Mouse (Mus musculus) heart, embryonic 12.5 days (tissue): ENCODE measurements around the gene Rab20. TPM values are rescaled to one million over a fixed set of nuclear protein-coding genes. Genes with fewer than 3 reads are reported as not detected.
"Not testable (repeated sequence)": the region's sequence is repeated elsewhere in the genome, so short reads cannot be mapped to it uniquely, and the experiment has no call there.

Source experiments
- ATAC-seq: fragments of 200-750 bp; cut with Nextera tagmentation; 2 replicates; pipeline ENCODE4 v1.8.0; 2017; ENCODE audit warnings: moderate TSS enrichment, moderate library complexity; ENCODE audit not compliant: insufficient number of reproducible peaks, low FRiP score
- H3K27ac ChIP-seq: fragments of 300-500 bp; sonication (generic); 2 replicates; pipeline ENCODE4 v1.5.1; 2016; ENCODE audit warnings: mild to moderate bottlenecking, moderate library complexity; ENCODE audit not compliant: poor library complexity, severe bottlenecking
- H3K27me3 ChIP-seq: fragments of 300-500 bp; sonication (generic); replicated peaks from 2 replicates; pipeline ENCODE4 v1.6.1; 2016; ENCODE audit warnings: mild to moderate bottlenecking, moderate library complexity
- H3K36me3 ChIP-seq: fragments of 300-500 bp; sonication (generic); 2 replicates; pipeline ENCODE4 v1.6.1; 2016; ENCODE audit warnings: mild to moderate bottlenecking, moderate library complexity
- H3K4me1 ChIP-seq: fragments of 300-500 bp; sonication (generic); replicated peaks from 2 replicates; pipeline ENCODE4 v1.6.1; 2016; ENCODE audit warnings: mild to moderate bottlenecking
- H3K4me2 ChIP-seq: fragments of 300-500 bp; sonication (generic); 2 replicates; pipeline ENCODE4 v1.6.1; 2016; ENCODE audit warnings: mild to moderate bottlenecking, moderate library complexity
- H3K4me3 ChIP-seq: fragments of 300-500 bp; sonication (generic); 2 replicates; pipeline ENCODE4 v1.5.1; 2016; ENCODE audit warnings: mild to moderate bottlenecking
- H3K9ac ChIP-seq: fragments of 300-500 bp; sonication (generic); 2 replicates; pipeline ENCODE4 v1.6.1; 2016; ENCODE audit warnings: mild to moderate bottlenecking, moderate library complexity
- H3K9me3 ChIP-seq: fragments of 300-500 bp; sonication (generic); replicated peaks from 2 replicates; pipeline ENCODE4 v1.6.1; 2016; ENCODE audit warnings: mild to moderate bottlenecking, moderate library complexity
- WGBS: fragments of 180-500 bp; shearing (Covaris S2); methylation state at CpG from one replicate; pipeline ENCODE4 v1.1.7; 2016; 5-methylcytosine and 5-hydroxymethylcytosine counted together
- polyA plus RNA-seq: library from polyadenylated mRNA; unstranded; fragments of >200 nt; fragmentation: Nextera tagmentation; extraction: Ambion mirVana; gene quantifications from 2 replicates; pipeline ENCODE4 v1.2.1, GENCODE M21; 2016

The Rab20 gene
- polyA plus RNA-seq, 1 experiment from 2014 or later = 20.2 TPM

- H3K36me3 ChIP-seq = peaks cover 91% of the 10 kb centered on the region
- H3K27ac ChIP-seq = no peak overlapping the region
- no peak overlapping the region for H3K9ac ChIP-seq
- 83% methylated on average over 14 of the region's 14 CpGs for WGBS
- H3K9me3 ChIP-seq = no peaks in the 10 kb centered on the region
- H3K4me3 ChIP-seq = no peak overlapping the region
- no peak for ATAC-seq
- 0 out of 2 replicates have a peak, but pooled peaks cover 2% of the 10 kb centered on the region for H3K4me1 ChIP-seq
- H3K27me3 ChIP-seq = no peaks in the 10 kb centered on the region
- no peak overlapping the region for H3K4me2 ChIP-seq
Observed at GRCm38 (mm10) chr8:11506074-11506473, 27.6 kb upstream of the Rab20 start.

GRCm38 (mm10) chr8:11503476-11504232 is 25.1 kb upstream of the Rab20 start:
- peaks cover 72% of the 10 kb centered on the region for H3K36me3 ChIP-seq
- no peak overlapping the region for H3K4me3 ChIP-seq
- no peaks in the 10 kb centered on the region for H3K27me3 ChIP-seq
- no peak overlapping the region for H3K27ac ChIP-seq
- no peaks in the 10 kb centered on the region for H3K9me3 ChIP-seq
- H3K9ac ChIP-seq = no peak overlapping the region
- WGBS = 81% methylated on average over 13 of the region's 13 CpGs
- peaks cover 3% of the 10 kb centered on the region for H3K4me1 ChIP-seq
- ATAC-seq = no peak
- no peak overlapping the region for H3K4me2 ChIP-seq

- WGBS = 83% methylated on average over 4 of the region's 4 CpGs
- Histone ChIP-seq H3K4me2 (0 out of 2 replicates have a peak overlapping the region, but pooled peaks have one; percentile 76), H3K9ac (no peak overlapping the region), H3K36me3 (peaks cover 28% of the 10 kb centered on the region), H3K27ac (no peak overlapping the region), H3K4me1 (peaks cover 19% of the 10 kb centered on the region), H3K27me3 (peaks cover 10% of the 10 kb centered on the region), H3K4me3 (no peak overlapping the region), H3K9me3 (no peaks in the 10 kb centered on the region)
- no peak for ATAC-seq
Observed at GRCm38 (mm10) chr8:11498786-11499485, 20.4 kb upstream of the Rab20 start.

- H3K4me2 ChIP-seq = peak overlapping the region; percentile 76
- H3K4me3 ChIP-seq = peak overlapping the region; percentile 96
Observed at GRCm38 (mm10) chr8:11498281-11498680, 19.8 kb upstream of the Rab20 start.

GRCm38 (mm10) chr8:11497017-11497990 is 18.8 kb upstream of the Rab20 start, which contains the start of gene Naxd:
TSS of gene Naxd (plus strand) at chr8:11497506.
- 3% methylated on average over 73 of the region's 73 CpGs for WGBS
- ATAC-seq = peak; percentile 94
- peak within 1 kb of the TSS; percentile 96 for H3K4me3 ChIP-seq

More at GRCm38 (mm10) chr8:11498281-11498680, 19.8 kb upstream of the Rab20 start:
- H3K4me1 ChIP-seq = peaks cover 19% of the 10 kb centered on the region
- peaks cover 10% of the 10 kb centered on the region for H3K27me3 ChIP-seq
- peaks cover 22% of the 10 kb centered on the region for H3K36me3 ChIP-seq
- no peak overlapping the region for H3K27ac ChIP-seq
- 66% methylated on average over 12 of the region's 12 CpGs for whole genome bisulfite sequencing
- no peaks in the 10 kb centered on the region for H3K9me3 ChIP-seq
- no peak for ATAC-seq
- no peak overlapping the region for H3K9ac ChIP-seq

GRCm38 (mm10) chr8:11492340-11492739 is 13.8 kb upstream of the Rab20 start:
- not testable (repeated sequence) for H3K27ac ChIP-seq, ATAC-seq, H3K4me1 ChIP-seq, H3K36me3 ChIP-seq, H3K4me3 ChIP-seq, H3K9me3 ChIP-seq, H3K4me2 ChIP-seq, H3K9ac ChIP-seq
- WGBS = 72% methylated on average over 2 of the region's 2 CpGs
- peaks cover 41% of the 10 kb centered on the region for H3K27me3 ChIP-seq

More at GRCm38 (mm10) chr8:11497017-11497990, 18.8 kb upstream of the Rab20 start, which contains the start of gene Naxd:
- H3K36me3 ChIP-seq = peaks cover 13% of the 10 kb centered on the region; the same call in 1 of the 2 replicates
- peaks cover 15% of the 10 kb centered on the region for H3K27me3 ChIP-seq
- peak within 1 kb of the TSS; percentile 76 for H3K4me2 ChIP-seq
- H3K9me3 ChIP-seq = no peaks in the 10 kb centered on the region
- H3K9ac ChIP-seq = peak within 1 kb of the TSS; percentile 93
- peaks cover 19% of the 10 kb centered on the region for H3K4me1 ChIP-seq
- peak within 1 kb of the TSS; percentile 39; the same call in 1 of the 2 replicates for H3K27ac ChIP-seq

- Histone ChIP-seq H3K4me3 (no peak overlapping the region), H3K9ac (no peak overlapping the region), H3K27ac (no peak overlapping the region), H3K36me3 (no peaks in the 10 kb centered on the region), H3K27me3 (peaks cover 27% of the 10 kb centered on the region), H3K9me3 (no peaks in the 10 kb centered on the region), H3K4me1 (peaks cover 2% of the 10 kb centered on the region), H3K4me2 (no peak overlapping the region)
- WGBS = 66% methylated on average over 4 of the region's 4 CpGs
- ATAC-seq = no peak
Observed at GRCm38 (mm10) chr8:11487229-11487628, 8.7 kb upstream of the Rab20 start.

- 23% methylated on average over 7 of the region's 7 CpGs for WGBS
- no peaks in the 10 kb centered on the region for H3K36me3 ChIP-seq
Observed at GRCm38 (mm10) chr8:11486142-11486541, 7.6 kb upstream of the Rab20 start.

GRCm38 (mm10) chr8:11482537-11482936 is 4.0 kb upstream of the Rab20 start:
- Histone ChIP-seq H3K4me2 (no peak overlapping the region), H3K4me1 (peaks cover 22% of the 10 kb centered on the region), H3K27ac (peak overlapping the region; percentile 85), H3K9me3 (no peaks in the 10 kb centered on the region), H3K9ac (no peak overlapping the region), H3K4me3 (no peak overlapping the region), H3K36me3 (no peaks in the 10 kb centered on the region), H3K27me3 (peaks cover 22% of the 10 kb centered on the region)
- 37% methylated on average over 3 of the region's 3 CpGs for WGBS
- ATAC-seq = peak; percentile 37; the same call in 1 of the 2 replicates

More at GRCm38 (mm10) chr8:11486142-11486541, 7.6 kb upstream of the Rab20 start:
- Histone ChIP-seq H3K4me1 (peaks cover 10% of the 10 kb centered on the region), H3K9me3 (no peaks in the 10 kb centered on the region), H3K4me3 (no peak overlapping the region), H3K27me3 (peaks cover 26% of the 10 kb centered on the region), H3K4me2 (no peak overlapping the region), H3K27ac (no peak overlapping the region), H3K9ac (no peak overlapping the region)
- ATAC-seq = no peak

- Histone ChIP-seq H3K4me1 (peaks cover 22% of the 10 kb centered on the region), H3K9me3 (no peaks in the 10 kb centered on the region), H3K27ac (peak overlapping the region; percentile 85), H3K4me3 (no peak overlapping the region), H3K9ac (no peak overlapping the region), H3K36me3 (no peaks in the 10 kb centered on the region), H3K4me2 (no peak overlapping the region), H3K27me3 (peaks cover 22% of the 10 kb centered on the region)
- WGBS = 57% methylated on average over 3 of the region's 3 CpGs
- ATAC-seq = no peak
Observed at GRCm38 (mm10) chr8:11481876-11482275, 3.4 kb upstream of the Rab20 start.
